Mouse (Mus musculus) leukemia stem cell, adult 10-12 weeks (primary cell): Measurements from ENCODE around the gene Rnft1. TPM values are rescaled to one million over a fixed set of nuclear protein-coding genes. Genes with fewer than 3 reads are reported as not detected.

Source experiments
- polyA plus RNA-seq: library from polyadenylated mRNA; stranded (reverse); fragments of >175 nt; gene quantifications from 2 replicates; pipeline ENCODE4 v1.2.3, GENCODE M21; 2012; ENCODE audit warnings: low replicate concordance

Rnft1 gene
- 1.9 and 2.3 TPM in 2 replicates for polyA plus RNA-seq

DNA sequence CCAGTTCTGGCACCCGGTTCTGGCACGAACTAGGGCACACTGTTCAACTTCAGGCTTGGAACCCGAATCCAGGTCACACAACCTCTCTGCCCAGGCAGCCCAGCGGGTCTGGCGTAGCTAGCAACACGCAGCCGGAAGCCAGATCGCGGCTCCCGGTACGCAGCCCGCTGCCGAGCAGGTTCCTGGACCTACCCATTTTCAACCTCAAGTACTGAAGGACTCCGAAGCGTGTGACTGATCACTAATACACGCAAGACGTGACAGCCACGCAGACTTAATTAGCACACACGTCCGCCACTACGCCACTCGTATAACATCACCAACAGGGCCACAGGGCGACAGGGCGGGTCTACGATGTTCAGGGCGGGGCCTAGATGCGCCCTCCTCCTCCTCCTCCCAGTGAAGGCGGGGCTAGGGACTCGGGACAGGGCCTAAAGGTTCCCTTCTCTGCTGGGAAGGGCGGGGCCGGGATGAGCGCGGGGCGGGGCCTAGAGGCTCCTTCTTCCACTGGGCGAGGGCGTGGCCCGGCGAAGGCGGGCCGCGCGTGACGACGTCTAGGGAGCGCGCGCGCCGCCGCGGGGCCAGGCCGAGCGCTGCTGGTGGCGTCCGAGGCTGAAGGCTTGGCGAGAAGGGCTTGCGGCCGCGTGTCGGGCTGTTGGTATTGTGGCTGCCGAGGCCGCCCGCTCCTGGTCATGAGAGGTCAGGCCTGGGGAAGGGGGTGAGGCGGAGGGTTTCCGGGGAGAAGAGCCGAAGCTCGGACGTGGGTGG lies at the start of gene Rnft1:
Gene Rnft1 (plus strand): TSS at position 557 of the 768 bp plus-strand sequence.

DNA sequence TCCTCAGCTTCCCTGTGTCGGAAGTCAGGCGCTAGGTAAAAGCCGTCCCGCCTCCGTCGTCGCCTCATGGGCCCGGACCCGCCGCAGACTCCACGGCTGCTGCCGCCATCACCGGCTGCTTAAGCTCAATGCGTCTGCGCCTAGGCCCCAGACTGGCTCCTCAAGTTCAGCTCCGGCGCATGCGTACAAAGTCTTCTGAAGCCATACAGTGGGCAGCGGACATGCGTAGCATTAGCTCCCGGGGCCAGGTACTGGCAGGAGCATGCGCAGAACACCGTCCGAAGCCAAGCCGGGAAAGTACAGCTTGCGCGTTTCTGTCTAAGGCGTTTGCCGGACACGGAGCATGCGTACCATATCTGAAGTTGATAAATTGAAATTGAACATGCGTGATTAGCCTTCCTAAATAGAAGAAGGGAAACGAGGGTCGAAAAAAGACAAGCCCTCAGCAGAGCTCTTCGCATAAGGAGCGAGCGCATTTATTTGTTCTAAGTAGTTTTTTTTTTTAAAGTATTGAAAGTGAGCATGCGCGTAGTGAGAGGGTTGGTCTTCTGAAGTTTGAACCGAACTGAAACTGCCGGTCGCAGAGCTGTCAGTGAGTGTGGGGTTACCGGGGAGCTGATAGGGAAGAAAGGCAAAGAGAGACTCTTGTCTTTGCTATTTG lies 60.3 kb downstream of the Rnft1 start, which contains the start of the genes Rps6kb1 and Tubd1:
Gene Rps6kb1 (minus strand): TSS at position 167 of the 661 bp plus-strand sequence.
Gene Tubd1 (plus strand): TSS at position 353 of the 661 bp plus-strand sequence.

Other genes starting within 250 kb of the Rnft1 start
- gene Ints2, start 227.1 kb upstream of the Rnft1 start, polyA plus RNA-seq = 0.12 and 4.7 TPM in 2 replicates
- 0.47 and 7.4 TPM in 2 replicates for gene Med13, start 127.1 kb upstream of the Rnft1 start, polyA plus RNA-seq
- gene Rps6kb1, start 60.1 kb downstream of the Rnft1 start, polyA plus RNA-seq = 4.1 and 10.0 TPM in 2 replicates
- 0.08 and 0.46 TPM in 2 replicates for gene Tubd1, start 60.3 kb downstream of the Rnft1 start, polyA plus RNA-seq
- gene Vmp1, start 199.2 kb downstream of the Rnft1 start, polyA plus RNA-seq = 3.8 and 18.8 TPM in 2 replicates
- gene Ptrh2, start 199.3 kb downstream of the Rnft1 start, polyA plus RNA-seq = 0.15 and 1.4 TPM in 2 replicates